Mouse (Mus musculus): ENCODE results near the gene Gm21964.

- TF ChIP-seq POLR2A (IDR thresholded peaks at IDR 0.05; ENCODE audit: extremely low read depth, insufficient read depth, low read length) (no peak), CTCF (IDR thresholded peaks at IDR 0.05; ENCODE audit: extremely low read depth, insufficient read depth, low read length) (no peak)
These were observed 9.1 kb upstream of the Gm21964 start for GRCm38 (mm10) chr8:110091869-110092268.

All from cortical plate, adult 2 months (tissue).